Mouse (Mus musculus) heart, adult 2 months (tissue): Measurements from ENCODE around the gene Fignl2.

Source experiments
- CTCF ChIP-seq: fragments of 200-600 bp; IDR thresholded peaks from 2 replicates; pipeline ENCODE4 v1.8.1; 2022; ENCODE audit warnings: antibody characterized with exemption, mild to moderate bottlenecking, moderate library complexity
- EP300 ChIP-seq: fragments of 200-500 bp; IDR thresholded peaks from 2 replicates; pipeline ENCODE4 v1.6.1; 2011; ENCODE audit warnings: low read depth, low read length, control low read depth; ENCODE audit not compliant: insufficient read depth

GRCm38 (mm10) chr15:101065069-101065468, 13.3 kb downstream of the Fignl2 start:
- TF ChIP-seq CTCF, result no peak
- TF ChIP-seq EP300, result no peak
